Mouse (Mus musculus): Measurements from ENCODE around the gene Lingo3.

Gene Lingo3

GRCm38 (mm10) chr10:80843931-80844547, at the start of gene Lingo3:
TSS of gene Lingo3 (minus strand) at chr10:80844039.
- DNase-seq: no peak

DNA sequence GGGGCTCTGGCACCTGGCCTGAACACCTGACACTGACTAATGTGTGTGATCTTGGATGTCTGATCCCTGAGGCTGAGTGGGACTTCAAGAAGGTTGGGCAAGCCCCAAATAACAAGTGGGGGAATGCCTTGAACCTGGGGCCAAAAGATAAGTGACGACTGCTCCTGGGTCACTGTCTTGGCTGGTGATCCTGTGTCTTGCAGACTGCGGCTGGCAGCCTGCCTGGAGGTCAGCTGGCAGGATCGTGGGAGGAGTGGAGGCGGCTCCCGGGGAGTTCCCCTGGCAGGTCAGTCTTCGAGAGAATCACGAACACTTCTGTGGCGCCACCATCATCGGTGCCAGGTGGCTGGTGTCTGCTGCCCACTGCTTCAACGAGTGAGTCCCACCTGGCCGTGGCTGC, 43.3 kb upstream of the Lingo3 start:
- DNase-seq: peak; percentile 53

DNA sequence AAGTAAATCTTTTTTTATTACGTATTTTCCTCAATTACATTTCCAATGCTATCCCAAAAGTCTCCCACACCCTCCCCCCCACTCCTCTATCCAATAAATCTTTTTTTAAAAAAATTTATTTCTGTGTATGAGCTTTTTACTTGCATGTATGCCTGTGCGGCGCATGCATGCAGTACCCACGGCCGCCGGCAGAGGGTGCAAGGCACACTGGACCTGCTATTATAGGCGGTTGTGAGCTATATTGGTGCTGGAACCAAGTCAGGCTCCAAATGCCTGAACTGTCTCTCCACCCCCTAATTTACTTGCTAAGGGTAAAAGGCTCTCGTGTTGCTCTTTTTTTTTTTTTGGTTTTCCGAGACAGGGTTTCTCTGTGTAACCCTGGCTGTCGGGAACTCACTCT, 37.5 kb upstream of the Lingo3 start:
- peak; percentile 81 for DNase-seq

- no peak for DNase-seq
These were observed 37.1 kb upstream of the Lingo3 start for GRCm38 (mm10) chr10:80880901-80881300.

GRCm38 (mm10) chr10:80880131-80880641, 36.3 kb upstream of the Lingo3 start:
- DNase-seq: peak; percentile 71

GRCm38 (mm10) chr10:80876594-80876993, 32.8 kb upstream of the Lingo3 start:
- no peak for DNase-seq

DNA sequence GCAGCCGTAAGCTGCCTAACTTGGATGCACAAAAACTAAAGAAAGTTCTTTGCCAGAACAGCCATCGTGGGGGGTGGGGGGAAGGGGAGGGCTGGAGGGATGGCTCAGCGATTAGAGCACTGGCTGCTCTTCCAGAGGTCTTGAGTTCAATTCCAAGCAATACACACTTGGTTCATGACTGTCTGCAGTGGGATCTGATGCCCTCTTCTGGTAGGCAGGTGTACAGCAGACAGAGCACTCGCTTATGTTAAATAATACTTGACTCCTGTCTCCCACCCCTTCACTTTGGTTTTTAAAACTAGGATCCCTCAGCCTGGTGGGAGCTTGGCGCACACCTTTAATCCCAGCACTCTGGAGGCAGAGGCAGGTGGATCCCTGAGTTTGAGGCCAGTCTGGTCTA, 32.2 kb upstream of the Lingo3 start:
- DNase-seq: peak; percentile 67

DNA sequence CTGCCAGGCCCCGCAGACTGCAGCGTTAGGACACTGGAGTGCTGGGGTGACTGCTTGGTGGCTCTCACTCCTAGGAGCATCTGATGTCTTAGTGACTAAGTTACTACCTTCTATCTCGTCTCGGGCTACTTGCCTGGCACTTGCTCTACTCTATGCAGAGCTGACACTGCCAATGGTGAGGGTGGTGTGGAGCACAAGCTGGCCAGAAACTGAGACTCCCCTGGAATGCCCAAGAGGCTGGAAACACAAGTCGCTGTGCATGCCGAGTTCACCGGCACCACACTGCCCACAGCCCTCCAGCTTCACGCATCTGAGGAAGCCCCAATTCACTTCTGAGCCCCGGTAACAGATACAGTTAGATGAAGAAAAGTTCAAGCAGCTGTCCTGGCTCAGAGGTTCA, 30.2 kb upstream of the Lingo3 start:
- no peak for DNase-seq

- no peak for DNase-seq
These were observed 27.7 kb upstream of the Lingo3 start, which contains the start of gene Tmprss9 for GRCm38 (mm10) chr10:80871581-80871980. TSS of gene Tmprss9 (plus strand) at chr10:80871848.

- no peak for DNase-seq
These were observed 27.2 kb upstream of the Lingo3 start for GRCm38 (mm10) chr10:80870993-80871392.

- no peak for DNase-seq
These were observed 20.6 kb upstream of the Lingo3 start for GRCm38 (mm10) chr10:80864446-80864845.

DNA sequence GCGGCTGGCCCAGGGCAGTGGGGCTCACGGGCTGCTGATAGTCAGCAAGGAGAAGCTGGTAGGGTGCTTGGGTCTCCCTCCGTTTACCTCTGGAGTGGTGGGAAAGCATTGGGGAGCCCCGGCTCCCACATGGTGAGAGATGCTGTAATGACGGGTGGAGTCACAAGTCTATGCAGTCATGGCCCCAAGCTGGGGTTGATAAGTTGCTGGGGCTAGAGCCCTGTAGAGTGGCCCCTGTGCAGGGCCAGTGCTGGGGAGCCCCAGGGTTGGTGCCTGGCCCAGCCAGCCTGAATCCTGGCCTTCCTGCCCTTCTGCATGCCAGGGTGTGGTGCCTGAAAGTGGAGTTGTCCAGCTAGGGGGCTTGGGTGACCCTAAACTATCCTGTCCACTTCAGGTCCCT, 18.5 kb upstream of the Lingo3 start:
- DNase-seq: no peak

- no peak for DNase-seq
These were observed 14.6 kb upstream of the Lingo3 start for GRCm38 (mm10) chr10:80858350-80858935.

DNA sequence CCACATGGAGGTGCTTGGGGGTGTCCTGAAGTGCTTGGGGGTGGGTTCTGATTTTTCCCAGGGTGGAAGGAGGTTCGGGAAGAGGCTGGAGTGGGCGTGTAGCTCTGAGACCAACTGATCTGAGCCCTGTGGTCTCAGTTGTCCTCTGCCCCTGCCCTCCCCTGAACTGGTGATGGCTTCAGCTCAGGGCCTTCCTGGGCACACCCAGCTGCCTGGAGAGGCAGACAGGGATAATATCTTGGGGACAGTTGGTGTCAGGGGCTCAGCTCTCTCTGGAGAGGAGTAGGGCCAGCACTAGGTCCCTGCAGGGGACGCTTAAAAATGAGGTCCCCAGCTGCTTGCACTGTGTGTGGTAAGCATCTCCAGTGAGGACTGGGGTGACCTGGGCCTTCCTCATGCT, 14.0 kb upstream of the Lingo3 start:
- no peak for DNase-seq

GRCm38 (mm10) chr10:80857386-80857785, 13.5 kb upstream of the Lingo3 start:
- no peak for DNase-seq

DNA sequence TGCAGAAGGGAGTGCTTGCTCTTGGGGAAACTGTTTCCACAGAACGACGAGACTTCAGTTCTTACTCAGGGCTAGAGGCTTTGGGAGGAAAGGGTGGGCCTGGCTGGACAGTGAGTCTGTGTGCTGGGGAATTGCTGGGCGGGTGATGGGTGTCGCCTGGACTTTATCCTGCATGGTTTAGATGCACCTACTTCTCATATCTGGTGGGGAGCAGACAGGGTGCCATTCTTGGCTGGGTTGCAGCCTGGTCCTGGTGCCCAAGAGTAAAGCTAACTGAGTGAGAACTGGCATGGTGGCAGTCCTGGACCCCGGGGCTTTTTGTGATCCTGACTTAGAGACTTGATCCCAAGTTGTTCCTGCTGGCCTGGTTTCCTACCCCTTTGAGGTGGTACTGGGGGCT, 13.1 kb upstream of the Lingo3 start:
- no peak for DNase-seq

GRCm38 (mm10) chr10:80856267-80856666, 12.4 kb upstream of the Lingo3 start:
- no peak for DNase-seq

GRCm38 (mm10) chr10:80855749-80856073, 11.9 kb upstream of the Lingo3 start:
- DNase-seq: no peak

GRCm38 (mm10) chr10:80854913-80855748, 11.3 kb upstream of the Lingo3 start, which contains the start of the genes Lsm7 and Sppl2b:
TSS of gene Lsm7 (minus strand) at chr10:80855209.
TSS of gene Sppl2b (plus strand) at chr10:80855275.
- DNase-seq: peak; percentile 98

- DNase-seq: peak; percentile 55
These were observed 4.7 kb upstream of the Lingo3 start for GRCm38 (mm10) chr10:80848571-80848970.

DNA sequence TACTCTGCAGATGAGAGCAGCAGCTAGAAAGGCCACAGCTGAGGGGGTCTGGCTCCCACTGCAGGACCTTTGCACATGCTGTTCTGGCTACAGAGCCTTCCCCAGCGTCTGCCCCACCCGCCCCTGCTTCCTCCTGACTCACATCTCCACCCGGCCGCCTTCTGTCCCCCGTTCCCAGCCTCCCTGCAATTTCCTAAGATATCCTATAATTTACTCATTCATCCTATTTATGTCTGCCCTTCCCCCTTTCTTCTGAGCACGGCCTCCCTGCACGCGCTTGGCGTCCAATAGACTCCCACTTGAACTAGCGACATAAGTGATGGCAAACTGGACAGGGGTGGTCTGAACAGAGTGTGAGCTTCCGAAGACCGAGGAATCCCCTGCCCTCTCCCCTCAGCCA, 1.9 kb upstream of the Lingo3 start:
- no peak for DNase-seq

- no peak for DNase-seq
These were observed 1.3 kb upstream of the Lingo3 start for GRCm38 (mm10) chr10:80845055-80845693.
